Mouse (Mus musculus) lung, postnatal 0 days (tissue): ENCODE data around the gene Zfp385b.

ENCODE experiments used
- CTCF ChIP-seq: IDR thresholded peaks from 2 replicates; pipeline ENCODE4 v1.5.1; 2016; ENCODE audit warnings: antibody characterized with exemption, mild to moderate bottlenecking
- EP300 ChIP-seq: IDR thresholded peaks from 2 replicates; pipeline ENCODE4 v1.6.1; 2016; ENCODE audit warnings: antibody characterized with exemption, mild to moderate bottlenecking, control low read depth

DNA sequence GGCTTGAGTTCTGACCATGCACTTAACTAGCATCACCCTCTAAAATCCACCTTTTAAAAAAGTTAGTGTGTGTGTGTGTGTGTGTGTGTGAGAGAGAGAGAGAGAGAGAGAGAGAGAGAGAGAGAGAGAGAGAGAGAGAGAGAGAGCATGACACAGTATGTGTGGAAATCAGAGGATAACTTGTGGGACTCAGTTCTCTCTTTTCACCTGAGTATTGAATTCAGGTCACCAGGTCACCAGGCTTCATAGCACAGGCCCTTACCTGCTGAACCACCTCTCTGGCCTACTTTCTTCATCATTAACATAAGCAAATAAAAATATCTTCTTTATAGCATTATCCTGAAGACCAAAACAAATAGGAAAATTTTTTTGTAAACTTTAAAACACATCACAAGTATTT lies at the start of gene Zfp385b:
- TF ChIP-seq EP300 (no peak), CTCF (no peak)
